Mouse (Mus musculus): ENCODE data around the gene Klf1. TPM values are rescaled to one million over a fixed set of nuclear protein-coding genes. Genes with fewer than 3 reads are reported as not detected.

Gene Klf1
- polyA plus RNA-seq, 1 experiment from 2014 or later, result 12.9 TPM

DNA sequence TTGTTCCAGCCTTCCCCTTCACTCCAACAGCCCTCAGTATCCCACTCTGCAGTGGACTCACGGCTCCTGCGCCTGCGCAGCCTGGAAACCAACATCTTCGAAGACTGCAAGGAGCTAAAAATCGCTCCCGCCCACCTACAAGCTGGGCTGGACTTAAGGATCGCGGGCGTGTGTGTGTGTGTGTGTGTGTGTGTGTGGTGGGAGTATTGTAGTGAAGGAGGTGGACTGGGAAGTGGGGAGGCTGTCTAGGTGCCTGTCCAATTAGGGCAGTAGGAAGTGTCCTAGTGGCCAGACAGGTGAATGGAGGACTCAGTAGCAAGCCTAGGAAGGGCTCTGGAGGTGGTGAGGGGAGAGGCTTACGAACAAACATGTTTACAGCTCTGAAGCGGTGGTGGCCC, 43.5 kb downstream of the Klf1 start:
- H3K27ac ChIP-seq (ENCODE audit: low read depth, low read length), result no peak overlapping the region
- peaks cover 8% of the 10 kb centered on the region; the same call in 1 of the 2 replicates for H3K4me1 ChIP-seq (ENCODE audit: control insufficient read depth, insufficient read depth, low read length)
- H3K9me3 ChIP-seq (ENCODE audit: control insufficient read depth, low read length), result no peaks in the 10 kb centered on the region
- peaks cover 55% of the 10 kb centered on the region for H3K27me3 ChIP-seq (ENCODE audit: control insufficient read depth, insufficient read depth, low read length)
- DNase-seq (ENCODE audit: low spot score), result no peak
- H3K36me3 ChIP-seq (ENCODE audit: control insufficient read depth, insufficient read depth, low read length), result no peaks in the 10 kb centered on the region
- no peak overlapping the region for H3K9ac ChIP-seq (ENCODE audit: low read length)
- peak overlapping the region; percentile 93 for H3K4me2 ChIP-seq (ENCODE audit: low read depth)
- H3K4me3 ChIP-seq (ENCODE audit: low read depth, low read length), result peak overlapping the region; percentile 56
- WGBS, result 3% methylated on average over 11 of the region's 11 CpGs
- peak; percentile 46 for ATAC-seq (ENCODE audit: insufficient read depth, low FRiP score, low TSS enrichment)

DNA sequence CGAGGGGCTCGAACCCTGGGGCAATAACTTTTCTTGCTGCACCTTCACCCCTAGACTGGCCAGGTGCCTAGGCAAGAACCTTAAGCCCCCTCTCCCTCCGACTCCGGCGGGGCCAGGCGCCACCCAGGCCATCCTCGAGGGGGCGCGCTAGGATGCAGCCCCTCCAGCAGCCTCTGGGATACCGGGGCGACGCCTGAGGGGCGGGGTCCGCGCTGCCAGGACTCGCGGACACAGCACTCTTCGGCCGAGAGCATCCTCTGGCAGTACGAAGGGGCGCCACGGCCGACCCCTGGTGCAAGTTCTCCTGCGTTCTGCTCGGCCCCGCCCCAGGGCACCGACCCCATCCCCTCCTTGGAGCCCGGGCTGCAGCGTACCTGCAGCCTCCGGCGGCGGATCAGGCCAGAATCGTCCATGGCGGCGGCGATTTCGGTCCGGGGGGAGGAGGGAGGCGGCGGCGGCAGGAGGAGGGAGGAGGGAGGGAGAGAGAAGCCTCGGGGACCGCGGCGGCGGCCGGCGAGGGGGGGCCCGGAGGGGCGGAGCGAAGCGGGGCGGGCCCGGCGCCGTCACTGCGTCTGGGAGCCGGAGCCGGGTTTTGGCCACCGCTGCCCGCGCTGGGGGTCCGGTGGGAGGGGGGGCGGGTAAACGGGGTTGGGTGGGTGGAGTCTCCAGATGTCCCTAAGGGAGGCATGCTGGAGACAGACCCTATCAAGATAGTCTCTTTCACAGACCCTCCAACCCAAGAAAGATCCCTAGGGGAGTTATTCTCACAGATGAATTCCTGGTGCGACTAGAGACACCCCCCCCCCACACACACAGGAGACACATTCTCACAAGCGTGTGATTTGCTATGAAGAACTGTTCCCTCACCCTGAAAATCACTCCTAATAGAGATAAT, 44.2 kb downstream of the Klf1 start:
- peak overlapping the region; percentile 57 for H3K9ac ChIP-seq (ENCODE audit: low read length)
- H3K36me3 ChIP-seq (ENCODE audit: control insufficient read depth, insufficient read depth, low read length), result no peaks in the 10 kb centered on the region
- DNase-seq (ENCODE audit: low spot score), result peak; percentile 80
- peak overlapping the region; percentile 93 for H3K4me2 ChIP-seq (ENCODE audit: low read depth)
- no peak overlapping the region for H3K27ac ChIP-seq (ENCODE audit: low read depth, low read length)
- no peaks in the 10 kb centered on the region for H3K9me3 ChIP-seq (ENCODE audit: control insufficient read depth, low read length)
- H3K4me3 ChIP-seq (ENCODE audit: low read depth, low read length), result peak overlapping the region; percentile 56
- peak; percentile 56 for ATAC-seq (ENCODE audit: insufficient read depth, low FRiP score, low TSS enrichment)
- H3K27me3 ChIP-seq (ENCODE audit: control insufficient read depth, insufficient read depth, low read length), result peaks cover 60% of the 10 kb centered on the region
- 1% methylated on average over 38 of the region's 67 CpGs for WGBS
- peaks cover 8% of the 10 kb centered on the region; the same call in 1 of the 2 replicates for H3K4me1 ChIP-seq (ENCODE audit: control insufficient read depth, insufficient read depth, low read length)

DNA sequence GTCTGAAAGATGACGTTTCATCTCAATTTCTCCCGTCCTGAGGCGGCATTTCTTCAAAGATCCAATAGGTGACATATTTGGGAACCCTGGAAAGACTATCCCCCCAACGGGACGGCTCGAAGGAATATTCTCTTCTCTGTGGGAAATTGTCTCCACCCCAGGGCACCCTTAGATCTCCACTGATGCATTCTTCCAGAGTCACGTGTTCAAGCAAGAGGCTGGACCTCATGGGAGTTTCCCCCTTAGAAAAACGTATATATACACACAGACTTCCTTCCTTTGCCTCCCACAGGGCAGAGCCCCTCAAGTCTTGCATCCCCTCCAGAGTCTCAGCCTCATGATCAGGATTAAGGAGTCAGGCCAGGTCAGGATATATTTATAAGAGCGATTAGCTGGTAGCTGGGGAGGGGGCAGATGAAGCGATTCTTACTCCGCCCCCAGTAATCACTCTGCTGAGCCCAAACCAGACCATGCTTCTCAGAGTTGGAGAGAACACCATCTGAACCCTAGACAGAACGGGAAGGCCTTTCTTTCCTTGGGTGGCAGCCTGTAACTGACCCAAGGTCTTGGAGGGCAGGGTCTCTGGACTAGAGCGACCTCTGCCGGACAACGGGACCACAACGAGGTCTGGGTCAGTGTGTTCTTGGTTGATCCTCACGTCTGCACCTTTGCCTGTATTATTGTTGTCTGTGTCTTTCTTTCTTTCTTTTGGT, 45.0 kb downstream of the Klf1 start, which contains the start of gene Rtbdn:
Gene Rtbdn (plus strand): TSS at position 464 of the 713 bp plus-strand sequence.
- H3K4me2 ChIP-seq (ENCODE audit: low read depth), result peak within 1 kb of the TSS; percentile 93
- no peaks in the 10 kb centered on the region for H3K36me3 ChIP-seq (ENCODE audit: control insufficient read depth, insufficient read depth, low read length)
- WGBS, result 9% methylated on average over 17 of the region's 17 CpGs
- H3K4me3 ChIP-seq (ENCODE audit: low read depth, low read length), result peak within 1 kb of the TSS; percentile 56
- peak within 1 kb of the TSS; percentile 57 for H3K9ac ChIP-seq (ENCODE audit: low read length)
- H3K4me1 ChIP-seq (ENCODE audit: control insufficient read depth, insufficient read depth, low read length), result peaks cover 8% of the 10 kb centered on the region; the same call in 1 of the 2 replicates
- peaks cover 62% of the 10 kb centered on the region for H3K27me3 ChIP-seq (ENCODE audit: control insufficient read depth, insufficient read depth, low read length)
- ATAC-seq (ENCODE audit: insufficient read depth, low FRiP score, low TSS enrichment) (no peak), DNase-seq (ENCODE audit: low spot score) (peak; percentile 40)
- H3K9me3 ChIP-seq (ENCODE audit: control insufficient read depth, low read length), result no peaks in the 10 kb centered on the region
- H3K27ac ChIP-seq (ENCODE audit: low read depth, low read length), result no peak within 1 kb of the TSS

DNA sequence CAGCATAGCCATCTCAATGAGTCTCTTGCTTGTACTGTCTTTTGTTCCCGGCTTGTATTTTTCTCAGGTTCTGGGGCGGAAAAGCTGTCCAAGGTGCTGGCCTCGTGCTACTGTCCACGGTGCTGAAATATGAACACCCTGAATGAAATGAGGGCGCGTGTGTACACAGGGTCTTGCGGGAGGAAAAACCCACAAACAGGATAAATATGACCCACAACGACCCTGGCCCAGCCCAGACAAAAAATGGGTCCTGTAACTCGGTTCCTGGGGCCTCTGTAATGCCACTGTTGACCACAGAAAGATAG, 45.5 kb downstream of the Klf1 start:
- Histone ChIP-seq H3K27ac (ENCODE audit: low read depth, low read length) (no peak overlapping the region), H3K4me1 (ENCODE audit: control insufficient read depth, insufficient read depth, low read length) (peaks cover 8% of the 10 kb centered on the region; the same call in 1 of the 2 replicates), H3K27me3 (ENCODE audit: control insufficient read depth, insufficient read depth, low read length) (peaks cover 67% of the 10 kb centered on the region), H3K4me2 (ENCODE audit: low read depth) (no peak overlapping the region), H3K9me3 (ENCODE audit: control insufficient read depth, low read length) (no peaks in the 10 kb centered on the region), H3K9ac (ENCODE audit: low read length) (no peak overlapping the region), H3K36me3 (ENCODE audit: control insufficient read depth, insufficient read depth, low read length) (no peaks in the 10 kb centered on the region), H3K4me3 (ENCODE audit: low read depth, low read length) (no peak overlapping the region)
- 16% methylated on average over 9 of the region's 9 CpGs for WGBS
- DNase-seq (ENCODE audit: low spot score), result peak; percentile 63
- ATAC-seq (ENCODE audit: insufficient read depth, low FRiP score, low TSS enrichment), result no peak; the same call in 1 of the 2 replicates

DNA sequence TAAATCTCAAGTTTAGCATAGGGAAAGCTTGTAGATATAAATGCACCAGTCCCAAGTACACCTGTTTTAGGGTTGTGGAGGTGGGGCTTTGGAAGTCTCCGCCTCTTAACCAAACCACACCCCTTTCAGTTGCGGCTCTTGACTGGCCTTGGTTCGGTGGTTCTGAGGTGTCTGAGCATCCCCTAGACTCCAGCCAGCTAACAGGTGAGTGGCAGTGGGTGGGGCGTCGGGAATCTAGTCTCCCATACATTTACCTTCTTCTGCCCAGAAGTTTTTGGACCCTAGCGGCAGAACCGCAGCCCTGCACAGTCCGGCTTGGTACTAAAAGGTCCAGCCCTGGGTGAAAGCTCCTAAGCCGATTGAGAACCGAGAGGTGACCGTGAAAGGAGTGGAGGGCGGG, 48.0 kb downstream of the Klf1 start:
- Histone ChIP-seq H3K4me2 (ENCODE audit: low read depth) (no peak overlapping the region), H3K36me3 (ENCODE audit: control insufficient read depth, insufficient read depth, low read length) (no peaks in the 10 kb centered on the region), H3K9me3 (ENCODE audit: control insufficient read depth, low read length) (no peaks in the 10 kb centered on the region), H3K27me3 (ENCODE audit: control insufficient read depth, insufficient read depth, low read length) (peaks cover 51% of the 10 kb centered on the region), H3K4me3 (ENCODE audit: low read depth, low read length) (no peak overlapping the region), H3K4me1 (ENCODE audit: control insufficient read depth, insufficient read depth, low read length) (peaks cover 6% of the 10 kb centered on the region; the same call in 1 of the 2 replicates), H3K9ac (ENCODE audit: low read length) (no peak overlapping the region), H3K27ac (ENCODE audit: low read depth, low read length) (no peak overlapping the region)
- ATAC-seq (ENCODE audit: insufficient read depth, low FRiP score, low TSS enrichment), result no peak
- DNase-seq (ENCODE audit: low spot score), result no peak
- 20% methylated on average over 12 of the region's 12 CpGs for WGBS

DNA sequence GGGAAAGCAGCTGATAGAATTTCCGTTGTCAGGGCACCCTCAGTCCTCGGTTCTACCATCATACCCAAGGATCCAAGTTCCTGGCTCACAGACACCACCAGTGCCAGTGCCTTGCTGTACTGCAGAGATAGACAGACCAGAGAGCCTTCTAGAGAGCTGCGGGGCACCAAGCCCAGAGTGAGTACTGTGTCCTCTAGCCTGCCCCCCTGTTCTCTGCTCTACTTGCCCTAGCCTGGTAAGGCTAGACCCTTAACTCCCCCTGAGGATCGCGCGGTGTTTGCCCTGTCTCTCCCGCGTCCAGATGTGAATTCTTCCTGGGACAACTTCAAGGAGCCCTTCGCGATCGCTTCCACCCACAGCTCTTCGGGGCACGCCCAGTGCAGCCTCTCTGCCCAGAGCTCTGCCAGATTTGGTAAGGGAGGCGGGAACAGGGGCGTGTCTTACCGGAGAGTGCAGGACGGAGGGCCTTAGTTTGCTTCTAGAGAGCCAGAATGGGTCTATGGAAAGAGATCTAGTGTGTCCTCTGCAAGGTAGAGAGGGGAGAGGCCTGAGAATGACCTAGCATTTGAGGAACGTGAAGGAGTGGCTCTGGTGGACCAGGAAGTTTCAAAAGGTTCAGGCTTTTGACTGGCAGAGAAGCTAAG, 51.0 kb downstream of the Klf1 start:
- Histone ChIP-seq H3K36me3 (ENCODE audit: control insufficient read depth, insufficient read depth, low read length) (no peaks in the 10 kb centered on the region), H3K27me3 (ENCODE audit: control insufficient read depth, insufficient read depth, low read length) (peaks cover 25% of the 10 kb centered on the region), H3K4me1 (ENCODE audit: control insufficient read depth, insufficient read depth, low read length) (no peaks in the 10 kb centered on the region), H3K27ac (ENCODE audit: low read depth, low read length) (no peak overlapping the region), H3K9me3 (ENCODE audit: control insufficient read depth, low read length) (no peaks in the 10 kb centered on the region), H3K4me2 (ENCODE audit: low read depth) (no peak overlapping the region), H3K4me3 (ENCODE audit: low read depth, low read length) (no peak overlapping the region), H3K9ac (ENCODE audit: low read length) (no peak overlapping the region)
- no peak for DNase-seq (ENCODE audit: low spot score)
- no peak for ATAC-seq (ENCODE audit: insufficient read depth, low FRiP score, low TSS enrichment)
- 8% methylated on average over 18 of the region's 18 CpGs for WGBS

Small RNA genes lying within 50 kb of the gene (microRNA-seq; reads per million reads assigned to microRNA genes)
- not detected for gene Gm24197
- gene Mir7069, result 3.9 reads per million, percentile 9 among the genes with 10 or more reads in this experiment

Other genes starting within 250 kb of the Klf1 start
- 71.6 and 79.4 TPM in 2 replicates for gene Ier2, start 239.1 kb upstream of the Klf1 start, polyA plus RNA-seq (2014; fragmentation: Nextera tagmentation; extraction: Ambion mirVana)
- 60.4 and 60.6 TPM in 2 replicates for gene Trmt1, start 215.6 kb upstream of the Klf1 start, polyA plus RNA-seq (2014; fragmentation: Nextera tagmentation; extraction: Ambion mirVana)
- gene Nacc1, start 214.1 kb upstream of the Klf1 start, polyA plus RNA-seq (2014; fragmentation: Nextera tagmentation; extraction: Ambion mirVana), result 26.2 and 27.0 TPM in 2 replicates
- 4.6 and 5.3 TPM in 2 replicates for gene Lyl1, start 200.5 kb upstream of the Klf1 start, polyA plus RNA-seq (2014; fragmentation: Nextera tagmentation; extraction: Ambion mirVana)
- 0.84 and 1.8 TPM in 2 replicates for gene G430095P16Rik, start 178.9 kb upstream of the Klf1 start, polyA plus RNA-seq (2014; fragmentation: Nextera tagmentation; extraction: Ambion mirVana)
- gene Nfix, start 101.6 kb upstream of the Klf1 start, polyA plus RNA-seq (2014; fragmentation: Nextera tagmentation; extraction: Ambion mirVana), result 3.1 and 3.7 TPM in 2 replicates
- gene Dand5, start 79.1 kb upstream of the Klf1 start, polyA plus RNA-seq (2014; fragmentation: Nextera tagmentation; extraction: Ambion mirVana), result 4.7 and 7.3 TPM in 2 replicates
- 38.6 and 38.7 TPM in 2 replicates for gene Gadd45gip1, start 70.4 kb upstream of the Klf1 start, polyA plus RNA-seq (2014; fragmentation: Nextera tagmentation; extraction: Ambion mirVana)
- gene Rad23a, start 61.3 kb upstream of the Klf1 start, polyA plus RNA-seq (2014; fragmentation: Nextera tagmentation; extraction: Ambion mirVana), result 101 TPM in 2 replicates
- 870 and 925 TPM in 2 replicates for gene Calr, start 55.0 kb upstream of the Klf1 start, polyA plus RNA-seq (2014; fragmentation: Nextera tagmentation; extraction: Ambion mirVana)
- gene Farsa, start 44.9 kb upstream of the Klf1 start, polyA plus RNA-seq (2014; fragmentation: Nextera tagmentation; extraction: Ambion mirVana), result 95.7 and 104 TPM in 2 replicates
- 50.5 and 56.9 TPM in 2 replicates for gene Syce2, start 29.8 kb upstream of the Klf1 start, polyA plus RNA-seq (2014; fragmentation: Nextera tagmentation; extraction: Ambion mirVana)
- 31.5 and 33.7 TPM in 2 replicates for gene Gcdh, start 8.0 kb upstream of the Klf1 start, polyA plus RNA-seq (2014; fragmentation: Nextera tagmentation; extraction: Ambion mirVana)
- gene Dnase2a, start 6.6 kb downstream of the Klf1 start, polyA plus RNA-seq (2014; fragmentation: Nextera tagmentation; extraction: Ambion mirVana), result 4.0 and 4.9 TPM in 2 replicates
- 13.8 and 14.6 TPM in 2 replicates for gene Mast1, start 35.4 kb downstream of the Klf1 start, polyA plus RNA-seq (2014; fragmentation: Nextera tagmentation; extraction: Ambion mirVana)
- gene Rtbdn, start 45.1 kb downstream of the Klf1 start, polyA plus RNA-seq (2014; fragmentation: Nextera tagmentation; extraction: Ambion mirVana), result 0.25 TPM in 1 of 2 replicates, not detected in the other
- not detected in 2 replicates for gene Gm49661, start 67.5 kb downstream of the Klf1 start, polyA plus RNA-seq (2014; fragmentation: Nextera tagmentation; extraction: Ambion mirVana)
- 1,335 and 1,358 TPM in 2 replicates for gene Prdx2, start 67.7 kb downstream of the Klf1 start, polyA plus RNA-seq (2014; fragmentation: Nextera tagmentation; extraction: Ambion mirVana)
- gene Rnaseh2a, start 67.8 kb downstream of the Klf1 start, polyA plus RNA-seq (2014; fragmentation: Nextera tagmentation; extraction: Ambion mirVana), result 92.9 and 116 TPM in 2 replicates
- gene Junb, start 76.8 kb downstream of the Klf1 start, polyA plus RNA-seq (2014; fragmentation: Nextera tagmentation; extraction: Ambion mirVana), result 6.2 and 6.9 TPM in 2 replicates
- gene Hook2, start 88.7 kb downstream of the Klf1 start, polyA plus RNA-seq (2014; fragmentation: Nextera tagmentation; extraction: Ambion mirVana), result 10.5 and 12.9 TPM in 2 replicates
- not detected in 2 replicates for gene Best2, start 112.6 kb downstream of the Klf1 start, polyA plus RNA-seq (2014; fragmentation: Nextera tagmentation; extraction: Ambion mirVana)
- gene Asna1, start 123.4 kb downstream of the Klf1 start, polyA plus RNA-seq (2014; fragmentation: Nextera tagmentation; extraction: Ambion mirVana), result 129 and 130 TPM in 2 replicates
- gene Trir, start 124.9 kb downstream of the Klf1 start, polyA plus RNA-seq (2014; fragmentation: Nextera tagmentation; extraction: Ambion mirVana), result 158 and 170 TPM in 2 replicates
- 16.3 and 19.7 TPM in 2 replicates for gene Tnpo2, start 135.0 kb downstream of the Klf1 start, polyA plus RNA-seq (2014; fragmentation: Nextera tagmentation; extraction: Ambion mirVana)
- 25.0 and 25.8 TPM in 2 replicates for gene Fbxw9, start 158.1 kb downstream of the Klf1 start, polyA plus RNA-seq (2014; fragmentation: Nextera tagmentation; extraction: Ambion mirVana)
- gene Gm5741, start 166.1 kb downstream of the Klf1 start, polyA plus RNA-seq (2014; fragmentation: Nextera tagmentation; extraction: Ambion mirVana), result not detected in 2 replicates
- gene Dhps, start 169.8 kb downstream of the Klf1 start, polyA plus RNA-seq (2014; fragmentation: Nextera tagmentation; extraction: Ambion mirVana), result 70.3 and 73.8 TPM in 2 replicates
- 117 and 119 TPM in 2 replicates for gene Wdr83os, start 178.8 kb downstream of the Klf1 start, polyA plus RNA-seq (2014; fragmentation: Nextera tagmentation; extraction: Ambion mirVana)
- 52.6 and 60.6 TPM in 2 replicates for gene Wdr83, start 179.4 kb downstream of the Klf1 start, polyA plus RNA-seq (2014; fragmentation: Nextera tagmentation; extraction: Ambion mirVana)
- 14.4 and 17.4 TPM in 2 replicates for gene Man2b1, start 181.3 kb downstream of the Klf1 start, polyA plus RNA-seq (2014; fragmentation: Nextera tagmentation; extraction: Ambion mirVana)
- gene Zfp791, start 221.2 kb downstream of the Klf1 start, polyA plus RNA-seq (2014; fragmentation: Nextera tagmentation; extraction: Ambion mirVana), result 1.2 and 1.7 TPM in 2 replicates
- not detected in 2 replicates for gene Cks1brt, start 250.0 kb downstream of the Klf1 start, polyA plus RNA-seq (2014; fragmentation: Nextera tagmentation; extraction: Ambion mirVana)